Mouse (Mus musculus) limb, embryonic 10.5 days (tissue): ENCODE measurements at regions not wholly inside any gene's neighbourhood (a gene's known extent, or its start where the extent isn't known, plus 50 kb on each side); places are given as distances from the start of the nearest gene placed in this dataset.

Experiments
- DNase-seq: peaks from one replicate; pipeline ENCODE4 v3.0.0-alpha.2; 2017; ENCODE audit warnings: low spot score
- H3K27ac ChIP-seq: fragments of 300-500 bp; sonication (generic); 2 replicates; pipeline ENCODE4 v1.5.1; 2016; ENCODE audit warnings: mild to moderate bottlenecking
- H3K27me3 ChIP-seq: fragments of 300-500 bp; sonication (generic); 2 replicates; pipeline ENCODE4 v1.6.1; 2016; ENCODE audit warnings: low read depth, mild to moderate bottlenecking; ENCODE audit not compliant: poor library complexity, severe bottlenecking
- H3K36me3 ChIP-seq: fragments of 300-500 bp; sonication (generic); 2 replicates; pipeline ENCODE4 v1.6.1; 2016; ENCODE audit warnings: mild to moderate bottlenecking, moderate library complexity
- H3K4me1 ChIP-seq: fragments of 300-500 bp; sonication (generic); 2 replicates; pipeline ENCODE4 v1.6.1; 2016
- H3K4me3 ChIP-seq: fragments of 300-500 bp; sonication (generic); 2 replicates; pipeline ENCODE4 v1.5.1; 2016; ENCODE audit warnings: mild to moderate bottlenecking, moderate library complexity
- H3K9me3 ChIP-seq: fragments of 300-500 bp; sonication (generic); replicated peaks from 2 replicates; pipeline ENCODE4 v1.6.1; 2016; ENCODE audit warnings: mild to moderate bottlenecking
- WGBS: fragments of 180-500 bp; shearing (Covaris S2); methylation state at CpG from one replicate; pipeline ENCODE4 v1.1.7; 2016; 5-methylcytosine and 5-hydroxymethylcytosine counted together

GRCm38 (mm10) chr16:86934989-86935388 lies 419.0 kb upstream of the N6amt1 start:
- 71% methylated on average over 2 of the region's 2 CpGs for WGBS
- Histone ChIP-seq H3K36me3 (no peaks in the 10 kb centered on the region), H3K27me3 (no peaks in the 10 kb centered on the region), H3K9me3 (no peaks in the 10 kb centered on the region), H3K27ac (no peak overlapping the region), H3K4me1 (no peaks in the 10 kb centered on the region), H3K4me3 (no peak overlapping the region)
- DNase-seq = no peak

- 78% methylated on average over 3 of the region's 3 CpGs for WGBS
- H3K27ac ChIP-seq = no peak overlapping the region
- H3K4me1 ChIP-seq = no peaks in the 10 kb centered on the region
- H3K36me3 ChIP-seq = no peaks in the 10 kb centered on the region
- H3K9me3 ChIP-seq = no peaks in the 10 kb centered on the region
- DNase-seq = no peak
- no peaks in the 10 kb centered on the region for H3K27me3 ChIP-seq
- no peak overlapping the region for H3K4me3 ChIP-seq
These were observed 421.2 kb upstream of the N6amt1 start for GRCm38 (mm10) chr16:86932765-86933164.

- Histone ChIP-seq H3K27me3 (no peaks in the 10 kb centered on the region), H3K4me1 (peaks cover 3% of the 10 kb centered on the region; the same call in 1 of the 2 replicates), H3K36me3 (no peaks in the 10 kb centered on the region), H3K27ac (no peak overlapping the region), H3K9me3 (no peaks in the 10 kb centered on the region), H3K4me3 (no peak overlapping the region)
- WGBS = 88% methylated on average over 2 of the region's 2 CpGs
- DNase-seq = no peak
These were observed 455.8 kb upstream of the N6amt1 start for GRCm38 (mm10) chr16:86897967-86898710.

- Histone ChIP-seq H3K27ac (no peak overlapping the region), H3K27me3 (no peaks in the 10 kb centered on the region), H3K36me3 (no peaks in the 10 kb centered on the region), H3K4me1 (peaks cover 3% of the 10 kb centered on the region; the same call in 1 of the 2 replicates), H3K9me3 (no peaks in the 10 kb centered on the region), H3K4me3 (no peak overlapping the region)
- WGBS = 72% methylated on average over 3 of the region's 3 CpGs
- no peak for DNase-seq
These were observed 459.0 kb upstream of the N6amt1 start for GRCm38 (mm10) chr16:86894982-86895381.

- Histone ChIP-seq H3K9me3 (no peaks in the 10 kb centered on the region), H3K27ac (no peak overlapping the region; the same call in 1 of the 2 replicates), H3K4me1 (peaks cover 3% of the 10 kb centered on the region; the same call in 1 of the 2 replicates), H3K27me3 (no peaks in the 10 kb centered on the region), H3K36me3 (no peaks in the 10 kb centered on the region), H3K4me3 (no peak overlapping the region)
- WGBS = 81% methylated on average over 5 of the region's 5 CpGs
- no peak for DNase-seq
These were observed 459.7 kb upstream of the N6amt1 start for GRCm38 (mm10) chr16:86894333-86894732.

GRCm38 (mm10) chr16:86888421-86888820 lies 465.6 kb upstream of the N6amt1 start:
- 76% methylated on average over 5 of the region's 5 CpGs for WGBS
- no peak for DNase-seq
- Histone ChIP-seq H3K36me3 (no peaks in the 10 kb centered on the region), H3K27me3 (no peaks in the 10 kb centered on the region), H3K4me3 (no peak overlapping the region), H3K9me3 (no peaks in the 10 kb centered on the region), H3K27ac (no peak overlapping the region), H3K4me1 (no peaks in the 10 kb centered on the region)

- Histone ChIP-seq H3K9me3 (no peaks in the 10 kb centered on the region), H3K4me3 (no peak overlapping the region), H3K27ac (no peak overlapping the region), H3K36me3 (no peaks in the 10 kb centered on the region), H3K27me3 (no peaks in the 10 kb centered on the region), H3K4me1 (no peaks in the 10 kb centered on the region; the same call in 1 of the 2 replicates)
- no peak for DNase-seq
- 80% methylated on average over 4 of the region's 4 CpGs for WGBS
These were observed 466.4 kb upstream of the N6amt1 start for GRCm38 (mm10) chr16:86887605-86888004.

GRCm38 (mm10) chr16:86883862-86884261 lies 470.1 kb upstream of the N6amt1 start:
- no peaks in the 10 kb centered on the region for H3K36me3 ChIP-seq
- DNase-seq = no peak
- no peaks in the 10 kb centered on the region; the same call in 1 of the 2 replicates for H3K4me1 ChIP-seq
- no peak overlapping the region for H3K27ac ChIP-seq
- no peaks in the 10 kb centered on the region for H3K9me3 ChIP-seq
- H3K4me3 ChIP-seq = no peak overlapping the region
- WGBS = 86% methylated on average over 7 of the region's 7 CpGs
- no peaks in the 10 kb centered on the region for H3K27me3 ChIP-seq

GRCm38 (mm10) chr16:86882529-86882928 lies 471.5 kb upstream of the N6amt1 start:
- 28% methylated on average over 6 of the region's 6 CpGs for WGBS
- Histone ChIP-seq H3K4me3 (no peak overlapping the region), H3K27ac (no peak overlapping the region)

GRCm38 (mm10) chr16:86881583-86881982 lies 472.4 kb upstream of the N6amt1 start:
- no peak overlapping the region for H3K4me3 ChIP-seq
- no peaks in the 10 kb centered on the region; the same call in 1 of the 2 replicates for H3K4me1 ChIP-seq
- no peaks in the 10 kb centered on the region for H3K27me3 ChIP-seq
- 81% methylated on average over 5 of the region's 5 CpGs for WGBS
- H3K36me3 ChIP-seq = no peaks in the 10 kb centered on the region
- H3K27ac ChIP-seq = no peak overlapping the region
- no peaks in the 10 kb centered on the region for H3K9me3 ChIP-seq
- no peak for DNase-seq

More at GRCm38 (mm10) chr16:86882529-86882928, 471.5 kb upstream of the N6amt1 start:
- no peaks in the 10 kb centered on the region for H3K9me3 ChIP-seq
- no peaks in the 10 kb centered on the region; the same call in 1 of the 2 replicates for H3K4me1 ChIP-seq
- H3K36me3 ChIP-seq = no peaks in the 10 kb centered on the region
- H3K27me3 ChIP-seq = no peaks in the 10 kb centered on the region
- peak; percentile 78 for DNase-seq

- 96% methylated on average over 2 of the region's 2 CpGs for WGBS
- no peak for DNase-seq
- no peaks in the 10 kb centered on the region for H3K36me3 ChIP-seq
- no peaks in the 10 kb centered on the region for H3K27me3 ChIP-seq
- no peak overlapping the region for H3K4me3 ChIP-seq
- no peaks in the 10 kb centered on the region for H3K4me1 ChIP-seq
- H3K27ac ChIP-seq = no peak overlapping the region
- H3K9me3 ChIP-seq = no peaks in the 10 kb centered on the region
These were observed 493.2 kb upstream of the N6amt1 start for GRCm38 (mm10) chr16:86860828-86861227.

- no peaks in the 10 kb centered on the region for H3K9me3 ChIP-seq
- 72% methylated on average over 2 of the region's 2 CpGs for WGBS
- H3K27ac ChIP-seq = no peak overlapping the region
- DNase-seq = no peak
- no peak overlapping the region for H3K4me3 ChIP-seq
- H3K36me3 ChIP-seq = no peaks in the 10 kb centered on the region
- no peaks in the 10 kb centered on the region for H3K4me1 ChIP-seq
- no peaks in the 10 kb centered on the region for H3K27me3 ChIP-seq
These were observed 498.1 kb upstream of the N6amt1 start for GRCm38 (mm10) chr16:86855891-86856290.

- no peaks in the 10 kb centered on the region for H3K9me3 ChIP-seq
- no peak for DNase-seq
- no peaks in the 10 kb centered on the region for H3K36me3 ChIP-seq
- H3K4me3 ChIP-seq = no peak overlapping the region
- WGBS = 65% methylated on average over 4 of the region's 4 CpGs
- H3K4me1 ChIP-seq = no peaks in the 10 kb centered on the region
- H3K27me3 ChIP-seq = no peaks in the 10 kb centered on the region
- no peak overlapping the region for H3K27ac ChIP-seq
These were observed 498.7 kb upstream of the N6amt1 start for GRCm38 (mm10) chr16:86855312-86855711.
